Mouse (Mus musculus): ENCODE results near the gene Trpv2.

DNA sequence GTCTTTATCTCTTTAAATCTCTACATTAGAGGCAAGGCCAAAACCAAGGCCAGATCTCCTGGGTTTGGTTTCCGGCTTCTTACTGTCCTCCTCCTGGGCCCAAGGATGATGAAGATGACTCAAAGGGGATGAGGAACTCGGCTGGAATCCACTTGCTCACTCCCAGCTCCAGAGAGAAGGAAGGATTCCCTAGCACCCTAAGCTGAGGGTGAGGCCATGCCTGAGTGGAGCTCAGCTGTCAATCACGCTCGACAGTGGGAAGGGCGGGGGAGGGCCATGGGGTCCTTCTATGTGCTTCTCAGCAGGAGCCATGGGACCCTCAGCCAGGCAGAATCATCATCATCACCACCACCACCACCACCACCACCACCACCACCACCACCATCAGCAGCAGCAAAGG is 63.1 kb downstream of the Trpv2 start:
- TF ChIP-seq CTCF (IDR thresholded peaks at IDR 0.05; ENCODE audit: low read depth, low read length) (no peak), POLR2A (IDR thresholded peaks at IDR 0.05; ENCODE audit: borderline replicate concordance, low read depth, low read length) (no peak)

Measured in bone marrow macrophage, adult 2 months (primary cell).